Mouse (Mus musculus): Measurements from ENCODE around the gene Enpp4. TPM values are rescaled to one million over a fixed set of nuclear protein-coding genes. Genes with fewer than 3 reads are reported as not detected.

Gene Enpp4
- polyA plus RNA-seq, 1 experiment from 2014 or later, result 5.2 TPM

DNA sequence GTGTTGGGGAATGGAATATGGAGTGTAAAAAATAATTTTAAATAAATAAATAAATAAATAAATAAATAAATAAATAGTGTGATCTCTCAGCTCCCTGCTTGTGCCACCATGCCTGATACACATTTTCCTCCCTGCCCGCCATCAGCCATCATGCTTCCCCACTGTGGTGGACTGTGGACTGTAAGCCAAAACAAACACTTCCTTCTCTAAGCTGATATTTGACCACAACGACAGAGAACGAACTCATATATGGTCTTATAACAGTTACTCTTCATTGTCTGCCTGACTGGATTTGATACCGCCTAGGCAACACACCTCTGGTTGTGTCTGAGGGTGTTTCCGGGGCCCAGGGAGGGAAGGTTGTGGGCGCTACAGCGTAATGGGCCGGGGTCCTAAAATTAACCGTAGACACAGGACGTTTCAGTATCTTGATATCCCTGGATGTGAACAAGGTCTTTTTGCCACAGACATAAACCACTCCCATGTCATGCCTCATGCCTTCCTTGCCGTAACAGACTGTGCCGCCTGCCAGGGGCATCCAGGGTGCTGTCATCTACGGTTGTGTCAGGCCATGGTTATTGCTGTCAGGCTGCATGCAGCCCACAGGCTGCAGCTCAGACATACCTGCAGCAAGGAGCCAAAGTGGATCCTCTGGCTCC is 23.6 kb upstream of the Enpp4 start:
- H3K36me3 ChIP-seq (ENCODE audit: poor library complexity, severe bottlenecking), result no peaks in the 10 kb centered on the region
- H3K9ac ChIP-seq, result no peak overlapping the region
- no peak overlapping the region for H3K27ac ChIP-seq
- H3K4me2 ChIP-seq, result no peak overlapping the region
- no peaks in the 10 kb centered on the region; the same call in 1 of the 2 replicates for H3K9me3 ChIP-seq (replicated peaks)
- H3K4me1 ChIP-seq, result no peaks in the 10 kb centered on the region
- no peak for ATAC-seq
- no peaks in the 10 kb centered on the region for H3K27me3 ChIP-seq
- H3K4me3 ChIP-seq, result no peak overlapping the region
- WGBS, result 89% methylated on average over 13 of the region's 13 CpGs

DNA sequence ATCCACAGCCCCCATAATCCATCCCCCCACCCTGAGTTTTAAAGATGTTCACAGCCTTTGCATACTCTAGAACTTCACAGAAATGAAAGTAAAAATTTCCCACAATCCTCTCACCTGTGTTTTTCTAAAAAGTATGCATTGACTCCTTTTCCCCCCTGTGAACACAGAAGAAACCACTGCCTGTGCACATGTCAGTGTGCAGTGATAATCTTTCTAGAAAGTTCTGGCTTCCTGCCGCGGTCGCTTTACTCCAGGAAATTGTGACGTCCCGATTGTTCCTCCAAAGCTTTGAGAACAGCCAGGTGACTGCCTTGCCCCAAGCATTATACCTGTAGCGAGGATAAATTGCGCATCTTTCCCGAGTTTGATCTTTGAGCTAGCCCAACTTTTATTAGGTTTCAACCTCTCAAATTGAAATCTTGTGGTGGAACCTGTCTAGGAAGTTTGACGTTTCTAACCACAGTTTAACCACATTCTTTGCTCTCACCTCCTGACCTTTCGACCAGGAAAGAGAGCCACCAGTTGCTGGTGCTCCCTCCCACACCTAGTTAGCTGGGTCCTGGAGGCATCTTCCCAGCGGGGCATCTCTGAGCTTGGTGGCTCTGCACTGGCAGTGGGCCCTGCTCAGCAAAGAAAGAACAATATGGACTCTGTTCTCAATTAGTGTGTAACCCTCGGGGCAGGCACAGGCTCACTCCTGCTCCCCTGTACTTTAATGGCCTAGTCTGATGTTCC is 15.9 kb upstream of the Enpp4 start:
- no peak overlapping the region for H3K4me2 ChIP-seq
- no peak for ATAC-seq
- no peaks in the 10 kb centered on the region for H3K9me3 ChIP-seq (replicated peaks)
- H3K9ac ChIP-seq, result no peak overlapping the region
- H3K27ac ChIP-seq, result no peak overlapping the region
- H3K4me1 ChIP-seq, result no peaks in the 10 kb centered on the region
- H3K27me3 ChIP-seq, result no peaks in the 10 kb centered on the region
- 76% methylated on average over 12 of the region's 12 CpGs for WGBS
- no peaks in the 10 kb centered on the region for H3K36me3 ChIP-seq (ENCODE audit: poor library complexity, severe bottlenecking)
- no peak overlapping the region for H3K4me3 ChIP-seq

DNA sequence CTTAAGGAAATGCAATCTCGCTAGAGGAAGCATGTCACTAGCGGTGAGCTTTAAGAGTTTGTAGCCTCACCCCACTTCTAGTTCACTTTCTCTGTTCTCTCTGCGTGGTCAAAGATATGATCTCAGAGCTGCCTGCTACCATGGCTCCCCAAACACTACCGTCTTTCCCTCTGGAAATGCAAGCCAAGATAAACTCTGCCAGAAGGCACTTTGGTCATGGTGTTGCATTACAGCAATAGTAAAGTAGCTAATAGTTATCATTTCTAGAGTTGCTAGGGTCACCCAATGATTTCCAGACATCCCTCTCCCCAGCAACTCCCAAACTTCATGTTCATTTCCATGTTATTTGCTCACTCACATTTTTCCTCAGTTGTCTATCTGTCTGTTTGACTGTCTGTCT is 12.6 kb upstream of the Enpp4 start:
- Histone ChIP-seq H3K27ac (no peak overlapping the region), H3K36me3 (ENCODE audit: poor library complexity, severe bottlenecking) (no peaks in the 10 kb centered on the region), H3K4me2 (no peak overlapping the region), H3K9me3 (replicated peaks) (no peaks in the 10 kb centered on the region), H3K4me1 (no peaks in the 10 kb centered on the region), H3K27me3 (no peaks in the 10 kb centered on the region), H3K4me3 (no peak overlapping the region), H3K9ac (no peak overlapping the region)
- ATAC-seq, result no peak
- WGBS, result 88% methylated on average over 4 of the region's 4 CpGs

DNA sequence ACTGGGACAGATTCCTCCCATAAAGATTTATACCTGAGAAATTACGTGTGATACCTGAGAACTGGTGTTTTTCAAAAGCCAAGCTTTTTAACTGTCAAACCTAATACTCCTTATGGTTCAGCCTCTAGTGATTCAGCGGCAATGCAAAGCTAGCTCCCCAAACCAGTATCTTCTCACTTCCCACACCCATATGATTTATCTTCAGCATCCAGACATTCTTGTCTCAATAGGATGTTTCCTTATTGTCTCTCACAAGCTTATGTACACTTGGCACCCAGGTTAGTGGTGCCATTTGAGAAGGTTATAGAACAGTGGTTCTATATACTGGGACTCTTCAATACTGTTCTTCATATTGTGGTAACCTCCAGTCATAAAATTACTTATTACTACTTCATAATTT is 12.1 kb upstream of the Enpp4 start:
- no peaks in the 10 kb centered on the region for H3K36me3 ChIP-seq (ENCODE audit: poor library complexity, severe bottlenecking)
- H3K9ac ChIP-seq, result no peak overlapping the region
- no peak overlapping the region for H3K4me2 ChIP-seq
- H3K27ac ChIP-seq, result no peak overlapping the region
- H3K4me3 ChIP-seq, result no peak overlapping the region
- WGBS, result 79% methylated on average over 2 of the region's 2 CpGs
- no peaks in the 10 kb centered on the region for H3K4me1 ChIP-seq
- H3K27me3 ChIP-seq, result no peaks in the 10 kb centered on the region
- no peak for ATAC-seq
- no peaks in the 10 kb centered on the region for H3K9me3 ChIP-seq (replicated peaks)

DNA sequence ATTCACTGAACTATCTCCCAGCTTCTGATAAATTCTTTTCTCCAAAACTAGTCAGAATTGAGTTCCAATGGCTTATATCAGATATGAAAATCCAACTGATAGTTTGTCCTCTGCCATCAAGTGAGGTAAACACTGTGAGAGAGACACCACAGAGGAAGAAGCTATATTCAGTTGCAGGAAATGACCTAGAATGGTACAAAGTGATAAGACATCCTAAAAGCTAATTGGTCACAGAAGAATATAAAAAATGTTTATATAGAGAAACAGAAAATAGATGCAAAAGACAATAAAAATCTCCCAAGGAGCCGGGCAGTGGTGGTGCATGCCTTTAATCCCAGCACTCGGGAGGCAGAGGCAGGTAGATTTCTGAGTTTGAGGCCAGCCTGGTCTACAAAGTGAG is 11.0 kb upstream of the Enpp4 start:
- H3K9ac ChIP-seq, result no peak overlapping the region
- H3K4me2 ChIP-seq, result no peak overlapping the region
- WGBS, result 84% methylated on average over 2 of the region's 2 CpGs

DNA sequence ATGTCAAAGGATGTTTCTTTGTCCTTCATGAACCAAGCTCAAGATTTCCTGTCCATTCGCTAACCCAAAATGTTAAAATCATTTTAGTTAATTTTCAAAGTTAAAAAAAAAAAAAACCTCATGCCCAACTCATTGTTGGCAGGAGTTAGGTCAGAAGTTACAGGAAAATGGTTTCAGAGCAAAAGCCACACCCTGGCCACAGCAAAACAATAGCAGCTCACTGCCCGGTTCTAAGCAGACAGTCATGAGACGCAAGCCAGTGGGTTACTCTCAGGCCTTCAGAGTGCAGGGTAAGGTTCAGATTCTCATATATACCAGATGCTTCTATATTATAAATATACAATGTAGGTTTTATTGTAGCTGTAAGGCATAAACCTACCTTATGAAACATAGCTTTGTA is 2.7 kb upstream of the Enpp4 start:
- WGBS, result 77% methylated on average over 3 of the region's 3 CpGs

More for the DNA sequence above, 11.0 kb upstream of the Enpp4 start:
- Histone ChIP-seq H3K27me3 (no peaks in the 10 kb centered on the region), H3K9me3 (replicated peaks) (no peaks in the 10 kb centered on the region), H3K27ac (no peak overlapping the region), H3K36me3 (ENCODE audit: poor library complexity, severe bottlenecking) (no peaks in the 10 kb centered on the region), H3K4me1 (no peaks in the 10 kb centered on the region), H3K4me3 (no peak overlapping the region)
- no peak for ATAC-seq

DNA sequence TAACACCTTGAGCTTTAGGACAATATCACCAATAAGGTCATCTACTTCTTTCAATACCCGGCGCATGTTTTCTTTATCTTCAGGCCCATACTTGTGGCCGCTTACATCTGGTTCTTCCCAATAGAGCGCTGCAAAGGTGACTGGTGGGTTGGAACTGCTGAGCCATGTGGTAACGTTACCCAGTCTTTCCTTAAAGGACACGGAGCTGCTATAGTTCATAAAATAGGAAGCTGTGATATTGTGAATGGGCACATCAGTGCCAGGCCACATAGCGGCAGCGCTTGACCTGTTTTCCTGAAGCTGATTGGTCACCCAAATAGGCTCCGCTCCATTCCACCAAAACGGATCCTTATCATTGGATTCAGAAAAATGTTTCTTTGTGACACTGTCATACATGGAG is 3.6 kb downstream of the Enpp4 start:
- Histone ChIP-seq H3K9ac (no peak overlapping the region), H3K36me3 (ENCODE audit: poor library complexity, severe bottlenecking) (no peaks in the 10 kb centered on the region), H3K9me3 (replicated peaks) (no peaks in the 10 kb centered on the region), H3K4me3 (no peak overlapping the region), H3K4me1 (peaks cover 6% of the 10 kb centered on the region), H3K27me3 (peaks cover 3% of the 10 kb centered on the region; the same call in 1 of the 2 replicates), H3K4me2 (no peak overlapping the region), H3K27ac (no peak overlapping the region)
- ATAC-seq, result no peak
- WGBS, result 96% methylated on average over 10 of the region's 10 CpGs

More for the DNA sequence above, 2.7 kb upstream of the Enpp4 start:
- H3K4me3 ChIP-seq, result no peak overlapping the region
- H3K9ac ChIP-seq, result no peak overlapping the region
- ATAC-seq, result no peak
- H3K4me2 ChIP-seq, result no peak overlapping the region
- H3K4me1 ChIP-seq, result peaks cover 6% of the 10 kb centered on the region
- H3K36me3 ChIP-seq (ENCODE audit: poor library complexity, severe bottlenecking), result no peaks in the 10 kb centered on the region
- peaks cover 7% of the 10 kb centered on the region; the same call in 1 of the 2 replicates for H3K27me3 ChIP-seq
- no peaks in the 10 kb centered on the region for H3K9me3 ChIP-seq (replicated peaks)
- no peak overlapping the region for H3K27ac ChIP-seq

DNA sequence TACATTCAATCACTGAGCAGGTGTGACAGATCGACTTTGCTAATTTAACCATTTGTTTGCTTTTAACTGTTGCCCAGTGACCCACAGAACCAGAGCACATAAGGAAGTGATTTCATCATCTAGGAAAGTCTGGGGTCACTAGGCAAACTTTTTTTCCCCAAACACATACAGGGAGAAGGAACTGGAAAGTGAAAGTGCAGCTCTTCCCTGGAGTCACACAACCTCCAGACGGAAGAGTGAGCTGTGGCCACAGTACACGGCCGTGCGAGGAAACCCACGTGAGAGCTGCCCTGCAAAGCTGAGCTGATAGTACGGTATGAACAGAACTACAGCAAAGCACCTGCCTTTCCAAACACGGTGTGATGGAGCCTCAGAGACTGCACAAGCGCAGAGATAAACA is 4.7 kb downstream of the Enpp4 start:
- 86% methylated on average over 9 of the region's 9 CpGs for WGBS
- H3K9me3 ChIP-seq (replicated peaks), result no peaks in the 10 kb centered on the region
- no peak overlapping the region for H3K27ac ChIP-seq
- no peaks in the 10 kb centered on the region for H3K27me3 ChIP-seq
- H3K4me3 ChIP-seq, result no peak overlapping the region
- no peaks in the 10 kb centered on the region for H3K36me3 ChIP-seq (ENCODE audit: poor library complexity, severe bottlenecking)
- no peak for ATAC-seq
- no peak overlapping the region for H3K4me2 ChIP-seq
- H3K9ac ChIP-seq, result no peak overlapping the region
- H3K4me1 ChIP-seq, result peaks cover 6% of the 10 kb centered on the region

DNA sequence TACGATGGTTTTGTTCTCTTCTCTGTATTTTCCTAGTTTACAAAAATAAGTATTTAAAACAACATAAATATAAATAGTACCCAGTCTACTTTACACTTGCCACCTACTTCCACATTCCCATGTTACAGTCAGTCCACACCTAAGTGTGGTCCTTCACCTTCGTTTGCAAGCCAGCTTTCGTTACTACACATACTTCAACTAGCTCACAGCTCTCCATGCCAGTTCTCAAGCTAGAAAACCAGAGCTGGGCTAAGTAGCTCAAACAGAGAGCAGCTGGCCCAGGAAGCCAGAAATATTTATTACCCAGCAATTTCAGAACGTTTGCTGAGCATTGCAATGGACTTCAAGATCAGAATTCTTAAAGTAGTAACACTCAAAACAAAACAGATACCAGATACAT is 5.1 kb downstream of the Enpp4 start:
- WGBS, result 79% methylated on average over 4 of the region's 4 CpGs
- H3K36me3 ChIP-seq (ENCODE audit: poor library complexity, severe bottlenecking), result no peaks in the 10 kb centered on the region

DNA sequence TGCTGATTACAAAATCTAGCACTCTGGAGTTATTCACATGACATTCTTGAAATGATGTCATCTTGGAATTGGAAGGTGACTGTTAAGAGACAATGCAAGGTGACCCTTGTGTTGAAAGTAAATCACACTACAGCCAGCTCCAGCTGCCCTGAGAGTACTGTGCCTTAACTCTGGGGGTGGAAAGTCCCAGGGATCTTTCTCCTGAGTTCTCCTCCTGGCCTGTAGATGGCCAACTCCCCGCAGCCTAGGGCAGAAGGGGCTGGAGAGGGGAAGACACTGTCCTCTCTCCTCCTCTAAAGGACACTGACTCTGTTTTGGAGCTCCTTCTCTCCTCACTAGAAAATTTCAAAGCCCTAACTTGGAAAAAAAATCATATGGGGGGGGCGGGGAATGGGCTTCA is 14.1 kb downstream of the Enpp4 start:
- H3K27me3 ChIP-seq, result no peaks in the 10 kb centered on the region
- no peak overlapping the region for H3K27ac ChIP-seq
- no peak overlapping the region for H3K9ac ChIP-seq
- 52% methylated on average over 2 of the region's 2 CpGs for WGBS
- ATAC-seq, result no peak
- H3K4me1 ChIP-seq, result no peaks in the 10 kb centered on the region
- no peaks in the 10 kb centered on the region for H3K9me3 ChIP-seq (replicated peaks)
- H3K4me3 ChIP-seq, result no peak overlapping the region
- H3K4me2 ChIP-seq, result no peak overlapping the region
- H3K36me3 ChIP-seq (ENCODE audit: poor library complexity, severe bottlenecking), result no peaks in the 10 kb centered on the region

More for the DNA sequence above, 5.1 kb downstream of the Enpp4 start:
- no peak overlapping the region for H3K27ac ChIP-seq
- no peak overlapping the region for H3K4me2 ChIP-seq
- no peaks in the 10 kb centered on the region for H3K27me3 ChIP-seq
- H3K4me3 ChIP-seq, result no peak overlapping the region
- H3K9ac ChIP-seq, result no peak overlapping the region
- H3K9me3 ChIP-seq (replicated peaks), result no peaks in the 10 kb centered on the region
- peaks cover 6% of the 10 kb centered on the region for H3K4me1 ChIP-seq
- ATAC-seq, result no peak

DNA sequence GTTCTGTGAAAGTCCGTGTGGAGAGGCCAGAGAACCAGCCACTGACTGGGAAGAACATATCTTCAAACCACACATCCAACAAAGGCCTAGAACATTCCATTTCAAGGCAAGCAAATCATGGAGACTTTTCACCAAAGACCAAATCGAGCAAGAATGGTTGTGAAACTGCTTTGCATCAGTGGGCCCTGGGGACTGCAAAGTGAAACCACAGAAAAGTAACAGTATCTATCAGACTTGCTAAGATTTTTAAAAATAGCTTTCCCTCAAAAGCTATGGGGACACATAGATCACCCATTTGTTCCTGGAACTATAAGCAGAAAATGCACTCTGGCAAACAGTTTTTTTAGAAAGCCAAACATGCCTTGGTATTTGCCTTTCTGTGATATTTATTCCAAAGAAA is 14.7 kb downstream of the Enpp4 start:
- 88% methylated on average over 2 of the region's 2 CpGs for WGBS

DNA sequence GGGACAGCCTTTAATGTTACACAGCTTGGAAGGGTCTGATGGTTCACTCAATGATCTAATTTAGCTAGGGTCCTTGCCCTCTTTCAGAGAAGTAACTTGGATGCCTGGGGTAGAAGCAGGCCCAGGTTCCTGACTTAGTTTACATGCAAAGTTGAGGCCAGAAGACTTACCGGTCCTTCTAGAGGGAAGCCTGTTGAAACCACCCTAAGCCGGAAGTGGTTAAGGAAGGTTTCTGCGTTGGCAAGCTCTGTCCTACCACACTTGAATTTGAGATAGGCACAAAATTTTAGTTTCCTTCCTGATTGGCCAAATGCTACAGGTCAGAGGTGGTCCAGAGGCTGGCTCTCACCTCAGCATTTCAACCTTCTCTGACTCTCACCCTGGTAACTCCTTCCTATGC is 17.4 kb downstream of the Enpp4 start:
- H3K9me3 ChIP-seq (replicated peaks), result no peaks in the 10 kb centered on the region
- no peak overlapping the region for H3K4me3 ChIP-seq
- H3K9ac ChIP-seq, result no peak overlapping the region
- H3K36me3 ChIP-seq (ENCODE audit: poor library complexity, severe bottlenecking), result peaks cover 17% of the 10 kb centered on the region
- H3K4me1 ChIP-seq, result no peaks in the 10 kb centered on the region
- no peaks in the 10 kb centered on the region for H3K27me3 ChIP-seq
- no peak overlapping the region for H3K27ac ChIP-seq
- ATAC-seq, result no peak
- 98% methylated on average over 3 of the region's 3 CpGs for WGBS
- no peak overlapping the region for H3K4me2 ChIP-seq

More for the DNA sequence above, 14.7 kb downstream of the Enpp4 start:
- no peak overlapping the region for H3K9ac ChIP-seq
- no peak for ATAC-seq
- no peaks in the 10 kb centered on the region for H3K27me3 ChIP-seq
- no peaks in the 10 kb centered on the region for H3K4me1 ChIP-seq
- no peak overlapping the region for H3K4me3 ChIP-seq
- no peak overlapping the region for H3K27ac ChIP-seq
- H3K9me3 ChIP-seq (replicated peaks), result no peaks in the 10 kb centered on the region
- no peak overlapping the region for H3K4me2 ChIP-seq
- no peaks in the 10 kb centered on the region for H3K36me3 ChIP-seq (ENCODE audit: poor library complexity, severe bottlenecking)

All from forebrain, embryonic 13.5 days (tissue).